Mouse (Mus musculus): ENCODE results near the gene Ctnna3.

- TF ChIP-seq CTCF (IDR thresholded peaks at IDR 0.05; ENCODE audit: control insufficient read depth, insufficient read depth, low read length), result peak; percentile 89
- TF ChIP-seq POLR2A (IDR thresholded peaks at IDR 0.05; ENCODE audit: borderline replicate concordance, control insufficient read depth, low read depth, low read length), result no peak
Observed at GRCm38 (mm10) chr10:63382372-63383279, 47.3 kb upstream of the Ctnna3 start, which contains the start of gene Dnajc12.

All from bone marrow, adult 2 months (tissue).